Mouse (Mus musculus) C2C12 (cell line): ENCODE measurements around the gene Grip1.

Experiments
- CEBPB ChIP-seq: IDR thresholded peaks from one replicate; pipeline ENCODE4 v1.6.1; 2011; ENCODE audit warnings: low read depth, mild to moderate bottlenecking, control low read depth, moderate library complexity
- CTCF ChIP-seq: IDR thresholded peaks from one replicate; pipeline ENCODE4 v1.5.1; 2011; ENCODE audit not compliant: control insufficient read depth, insufficient read depth, insufficient read length
- FOSL1 ChIP-seq: IDR thresholded peaks from one replicate; pipeline ENCODE4 v1.8.0; 2011; ENCODE audit warnings: mild to moderate bottlenecking, low read length; ENCODE audit not compliant: poor library complexity, insufficient read depth, severe bottlenecking
- MAX ChIP-seq: IDR thresholded peaks from one replicate; pipeline ENCODE4 v1.6.1; 2011; ENCODE audit warnings: mild to moderate bottlenecking, control low read depth
- MYOD1 ChIP-seq: IDR thresholded peaks from one replicate; pipeline ENCODE4 v1.6.1; 2011; ENCODE audit warnings: low read depth; ENCODE audit not compliant: control insufficient read depth, insufficient read length
- USF1 ChIP-seq: IDR thresholded peaks from one replicate; pipeline ENCODE4 v1.6.1; 2011; ENCODE audit warnings: low read depth, mild to moderate bottlenecking, control low read depth, moderate library complexity

DNA sequence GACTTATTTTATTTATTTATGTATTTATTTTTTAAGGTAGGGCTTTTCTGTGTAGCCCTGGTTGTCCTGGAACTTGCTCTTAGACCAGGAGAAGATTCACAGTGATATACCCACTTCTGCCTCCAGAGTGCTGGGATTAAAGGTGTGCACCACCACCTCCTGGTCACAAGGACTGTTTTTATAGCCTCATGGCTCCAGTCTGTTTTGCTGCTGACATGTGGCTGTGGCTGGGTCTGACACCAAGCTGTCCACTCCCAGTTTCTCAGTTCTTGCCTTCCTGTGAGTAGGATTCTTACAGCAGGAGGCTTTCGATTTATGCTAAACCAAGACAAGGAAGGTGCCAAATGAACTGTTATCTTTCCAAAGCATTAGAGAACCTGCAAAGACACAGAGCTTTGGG is 16.5 kb downstream of the Grip1 start:
- TF ChIP-seq CTCF (no peak), MAX (no peak), CEBPB (no peak), FOSL1 (no peak), USF1 (no peak), MYOD1 (no peak)
